Mouse (Mus musculus): ENCODE results near the gene Cnpy1.

Gene Cnpy1

DNA sequence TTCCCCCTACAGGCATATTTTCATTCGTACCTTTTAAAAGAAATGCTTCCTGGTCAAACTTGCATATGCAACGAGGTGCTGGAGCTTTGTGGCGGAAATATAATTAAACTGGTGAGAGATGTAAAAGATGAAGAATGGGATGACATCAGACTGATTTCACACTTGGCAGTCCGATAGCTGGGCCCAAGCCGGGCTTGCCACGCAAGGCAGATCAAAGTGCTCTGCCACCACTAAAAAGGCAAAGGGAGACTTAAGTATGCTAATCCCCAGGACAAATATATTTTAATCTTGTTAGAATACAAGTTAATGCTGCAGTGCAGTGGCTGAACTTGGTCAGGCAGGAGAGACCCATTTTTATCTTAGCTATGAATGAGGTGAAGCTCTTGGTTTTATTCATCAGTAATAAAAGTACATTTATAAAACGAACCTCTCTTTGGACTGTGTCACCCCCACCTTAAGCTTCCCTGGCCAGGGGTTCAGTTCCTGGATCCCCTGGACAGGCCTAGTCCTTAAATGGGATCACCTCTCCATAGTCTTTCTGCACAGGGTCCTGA is 66.3 kb downstream of the Cnpy1 start:
- DNase-seq = no peak

- DNase-seq = no peak
Observed at GRCm38 (mm10) chr5:28178322-28178721, 67.3 kb downstream of the Cnpy1 start.

DNA sequence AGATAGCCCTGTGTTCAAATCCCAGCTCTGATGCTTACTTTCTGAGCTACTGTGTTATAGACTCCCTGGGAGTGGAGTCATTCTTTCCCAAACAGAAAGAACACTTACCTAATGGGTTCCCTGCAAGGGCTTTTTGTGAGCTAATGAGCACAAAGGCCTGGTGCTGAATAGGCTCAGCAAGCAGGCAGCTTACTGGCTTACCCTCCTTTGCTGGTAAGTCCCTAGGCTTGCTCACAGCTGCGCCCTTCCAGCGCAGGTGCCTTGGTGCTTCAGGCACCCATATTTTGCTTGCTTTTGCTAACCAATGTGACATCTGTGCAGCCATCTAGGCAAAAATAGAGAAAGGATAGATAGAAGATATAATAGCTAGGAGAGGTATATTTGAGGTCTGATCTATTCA is 69.0 kb downstream of the Cnpy1 start:
- no peak for DNase-seq

DNA sequence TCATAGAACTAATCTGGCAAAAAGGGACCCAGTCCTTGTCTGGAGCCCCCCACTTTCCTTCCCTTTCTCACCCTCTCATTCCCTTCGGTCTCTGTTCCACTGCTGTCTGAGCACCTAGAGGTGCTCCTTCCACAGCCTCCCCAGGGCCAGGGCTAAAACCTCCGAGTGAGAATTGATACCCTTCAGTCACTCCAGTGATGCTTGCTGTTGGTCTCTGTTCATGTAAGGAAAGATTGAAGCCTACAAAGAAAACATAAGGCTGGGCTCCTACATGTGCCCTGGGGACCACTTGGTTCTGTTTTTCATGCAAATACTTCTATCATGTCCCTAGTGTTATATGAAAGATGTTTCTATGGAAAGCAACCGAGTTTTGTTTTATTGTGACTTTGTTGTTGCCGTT is 69.6 kb downstream of the Cnpy1 start:
- no peak for DNase-seq

DNA sequence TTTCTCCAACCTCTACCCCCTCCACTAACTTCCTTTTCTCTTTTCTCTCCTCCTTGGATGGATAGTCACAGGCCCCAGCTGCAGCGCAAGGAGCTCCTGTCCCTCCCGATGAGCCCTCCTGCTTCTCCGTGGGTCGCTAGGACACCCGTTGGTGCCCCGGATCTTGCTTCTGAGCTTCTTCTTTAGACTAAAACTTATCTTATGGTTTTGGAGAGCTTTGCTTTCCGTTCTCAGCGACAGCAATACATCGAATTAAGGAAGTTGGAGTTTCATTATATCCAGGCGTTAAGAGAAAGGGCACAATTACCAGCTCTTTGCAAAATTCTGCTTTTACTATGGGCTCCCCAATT is 70.1 kb downstream of the Cnpy1 start:
- no peak for DNase-seq

GRCm38 (mm10) chr5:28174876-28175569 is 70.6 kb downstream of the Cnpy1 start:
- no peak for DNase-seq

DNA sequence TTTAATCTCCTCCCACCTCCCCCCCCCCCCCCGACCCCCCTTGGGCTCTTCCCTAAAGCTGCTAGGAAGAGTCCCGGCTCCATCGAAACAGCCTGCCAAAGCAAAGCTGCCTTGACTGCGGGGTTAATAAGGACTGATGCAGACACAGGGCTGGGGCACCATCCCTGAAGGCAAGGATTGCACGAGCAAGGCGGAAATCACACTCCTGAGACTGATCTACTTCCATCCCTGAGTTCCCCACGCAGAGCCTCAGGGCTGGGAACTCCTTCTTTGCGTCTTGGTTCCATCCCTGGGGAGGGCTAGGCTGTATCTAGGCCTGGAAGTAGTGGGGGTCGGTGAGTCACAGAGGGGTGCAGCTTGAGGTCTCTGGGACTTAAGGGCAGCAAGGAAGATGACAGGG is 71.5 kb downstream of the Cnpy1 start:
- DNase-seq = no peak

- no peak for DNase-seq
Observed at GRCm38 (mm10) chr5:28173674-28174073, 71.9 kb downstream of the Cnpy1 start.

DNA sequence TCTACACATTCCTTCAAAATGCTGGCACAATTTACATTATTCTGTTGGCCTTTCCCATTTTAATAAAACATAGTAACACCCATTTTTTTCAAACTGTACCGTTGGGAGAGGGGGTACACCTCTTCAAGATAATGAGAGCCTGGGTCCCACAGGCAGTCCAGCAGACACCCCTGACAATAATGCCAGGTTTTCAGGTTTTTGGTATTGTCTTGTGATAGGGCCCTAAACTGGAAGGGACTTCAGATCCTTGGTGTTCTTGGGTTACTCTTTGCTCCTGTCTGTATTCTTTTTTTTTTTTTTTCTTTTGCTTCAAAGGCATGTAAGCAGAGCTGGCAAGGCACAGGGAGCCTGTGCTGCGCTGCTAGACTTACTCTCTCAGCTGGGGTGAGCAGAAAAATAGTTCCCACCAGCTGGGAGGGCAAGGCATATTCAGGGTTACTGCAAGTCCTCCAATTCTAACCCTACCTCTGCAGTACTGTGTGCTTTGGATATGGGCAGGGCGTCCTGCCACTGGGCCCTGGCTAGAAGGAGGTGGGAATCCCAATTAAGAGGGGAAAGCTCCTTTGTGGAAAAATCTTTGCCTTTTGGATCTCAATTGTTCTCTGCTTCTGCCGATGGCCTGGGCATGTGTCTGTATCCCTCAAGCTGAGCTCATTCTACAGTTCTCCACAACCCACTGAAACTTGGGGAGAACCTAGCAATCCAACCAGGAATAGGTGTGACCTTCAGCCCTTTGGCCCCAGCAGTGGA is 72.5 kb downstream of the Cnpy1 start:
- DNase-seq = no peak

GRCm38 (mm10) chr5:28172261-28172920 is 73.2 kb downstream of the Cnpy1 start:
- no peak for DNase-seq

GRCm38 (mm10) chr5:28171667-28172066 is 73.9 kb downstream of the Cnpy1 start:
- DNase-seq = no peak

DNA sequence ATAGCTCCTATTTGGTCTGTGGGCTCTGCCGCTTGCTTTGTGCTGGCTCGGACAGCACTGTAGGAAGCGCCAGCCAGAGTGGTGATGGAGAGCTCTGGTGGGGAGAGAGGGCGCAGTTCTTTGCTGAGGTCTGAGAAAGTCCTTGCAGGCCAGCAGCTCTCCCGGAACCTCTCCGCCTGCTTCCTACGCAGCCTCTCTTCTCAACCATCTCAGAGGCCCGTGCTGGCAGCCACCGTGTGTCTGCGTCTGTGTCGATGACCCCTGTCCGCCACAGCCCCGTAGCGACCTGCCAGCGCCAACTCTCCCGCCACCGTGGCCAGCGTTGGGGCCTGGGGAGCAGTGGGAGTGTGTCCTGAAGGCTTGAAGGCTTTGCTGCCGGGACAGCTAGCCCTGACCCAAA is 74.7 kb downstream of the Cnpy1 start:
- no peak for DNase-seq

- DNase-seq = no peak
Observed at GRCm38 (mm10) chr5:28170081-28170480, 75.5 kb downstream of the Cnpy1 start.

- DNase-seq = no peak
Observed at GRCm38 (mm10) chr5:28169166-28169801, 76.3 kb downstream of the Cnpy1 start.

GRCm38 (mm10) chr5:28168253-28169165 is 77.1 kb downstream of the Cnpy1 start:
- no peak for DNase-seq

- DNase-seq = peak in 1 of 2 experiments; percentile 27
Observed at GRCm38 (mm10) chr5:28167611-28168252, 77.9 kb downstream of the Cnpy1 start.

- peak; percentile 12 to 60 for DNase-seq
Observed at GRCm38 (mm10) chr5:28166256-28167231, 79.1 kb downstream of the Cnpy1 start.

DNA sequence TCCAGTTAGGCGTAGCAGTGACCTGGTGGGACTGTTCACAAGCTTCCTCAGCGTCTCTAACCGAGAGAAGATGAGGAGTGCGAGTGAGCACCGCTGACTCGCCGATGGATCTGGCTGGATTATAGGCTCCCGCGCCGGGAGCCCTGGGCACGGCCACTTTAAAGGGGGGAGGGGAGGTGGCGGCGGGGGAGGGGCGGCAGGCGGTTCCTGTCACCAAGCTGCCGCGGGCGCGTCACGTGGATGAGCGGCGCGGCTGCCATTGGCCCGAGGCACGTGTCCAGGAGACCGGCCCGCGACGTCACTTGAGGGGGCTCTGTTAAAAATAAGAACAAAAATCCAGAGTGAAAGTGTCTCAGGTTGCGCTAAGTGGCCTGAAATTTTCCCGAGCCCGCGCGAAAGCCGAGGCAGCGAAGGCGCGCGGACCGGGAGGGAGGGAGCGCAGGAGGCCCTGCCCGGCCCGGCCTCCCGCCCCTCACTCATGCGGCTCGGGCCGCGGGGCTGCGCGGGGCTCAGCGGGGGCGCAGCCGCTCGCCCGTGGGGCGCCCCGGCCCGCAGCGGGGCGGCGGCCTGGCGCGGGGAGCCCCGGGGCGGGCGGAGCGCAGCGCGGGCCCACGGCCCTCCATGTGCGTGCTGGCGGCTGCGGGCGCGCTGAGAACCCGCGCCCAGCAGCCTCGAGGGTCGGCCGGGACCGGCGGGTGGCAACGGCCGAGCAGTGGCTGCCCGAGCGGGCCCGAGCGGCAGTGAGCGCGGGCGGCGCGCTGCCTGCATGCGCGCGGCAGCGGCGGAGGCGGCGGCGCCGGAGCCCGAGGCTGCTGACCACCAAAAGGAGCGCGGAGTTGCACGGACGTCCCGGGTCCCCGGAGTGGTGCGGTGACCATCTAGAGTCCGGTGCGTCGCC is 80.0 kb downstream of the Cnpy1 start, which contains the start of gene En2:
TSS of gene En2 (plus strand) at position 337 of the 898 bp plus-strand sequence.
- peak; percentile 31 to 58 for DNase-seq

GRCm38 (mm10) chr5:28163926-28164325 is 81.7 kb downstream of the Cnpy1 start:
- no peak for DNase-seq

Data from kidney, postnatal 36 days (tissue).